Mouse (Mus musculus) retina, postnatal 1 day (tissue): ENCODE measurements around the gene Ugdh.
"Not testable (repeated sequence)": the region's sequence is repeated elsewhere in the genome, so short reads cannot be mapped to it uniquely, and the experiment has no call there.

Experiments used
- DNase-seq: peaks from one replicate; pipeline ENCODE4 v3.0.0-alpha.2; 2012

Gene Ugdh

DNA sequence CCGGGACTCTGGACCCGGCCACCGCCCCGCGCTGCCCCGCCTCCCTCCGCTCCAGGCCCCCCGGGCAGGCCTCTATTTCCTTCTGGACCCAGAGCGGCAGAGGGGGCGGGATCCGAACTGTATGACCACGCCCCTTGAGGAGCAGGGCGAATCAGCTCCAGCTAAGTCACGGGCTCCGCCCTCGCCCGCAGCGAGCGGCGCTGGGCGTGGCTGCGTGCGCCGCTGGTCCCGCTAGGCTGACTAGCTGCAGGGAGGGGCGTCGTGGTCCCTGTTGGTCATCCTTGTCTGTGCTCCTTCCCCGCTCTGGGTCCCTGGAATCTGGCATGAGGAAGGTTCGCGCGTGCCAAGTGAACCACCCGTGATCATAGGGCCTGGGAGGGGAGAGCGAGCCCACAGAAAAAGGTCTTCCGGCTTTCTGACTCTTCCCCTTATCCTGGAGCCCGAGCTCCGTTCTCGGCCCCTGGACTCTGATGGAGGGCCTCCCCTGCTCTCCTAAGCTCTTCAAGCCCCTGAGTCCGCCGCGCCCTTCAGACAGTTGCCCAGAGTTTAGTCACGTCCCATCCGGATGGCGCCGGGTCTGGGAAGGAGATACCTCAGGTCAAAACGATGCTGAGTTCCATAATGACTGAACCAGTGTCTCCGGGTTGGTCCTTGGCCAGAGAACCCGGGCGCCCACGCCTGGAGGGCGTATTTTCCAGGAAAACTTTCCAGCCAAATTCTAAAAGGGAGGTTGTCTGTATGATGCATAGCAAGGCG lies at the start of gene Ugdh:
Ugdh (minus strand) TSS at position 144 of the 756 bp plus-strand sequence.
- peak; percentile 98 for DNase-seq

DNA sequence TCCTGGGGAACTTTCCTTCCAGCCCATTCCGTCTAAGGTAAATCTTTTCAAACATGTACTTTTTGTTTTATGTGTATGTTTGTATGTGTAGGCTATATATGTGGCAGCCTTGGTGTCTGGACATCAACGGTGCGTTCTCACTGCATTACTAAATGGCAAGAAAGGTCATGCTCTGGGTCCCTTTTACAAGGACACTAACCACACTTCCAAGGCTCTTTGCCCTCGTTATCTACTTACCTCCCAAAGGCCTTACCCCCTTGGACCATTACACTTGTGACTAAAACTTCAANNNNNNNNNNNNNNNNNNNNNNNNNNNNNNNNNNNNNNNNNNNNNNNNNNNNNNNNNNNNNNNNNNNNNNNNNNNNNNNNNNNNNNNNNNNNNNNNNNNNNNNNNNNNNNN lies 47.2 kb upstream of the Ugdh start:
- DNase-seq, result no peak

DNA sequence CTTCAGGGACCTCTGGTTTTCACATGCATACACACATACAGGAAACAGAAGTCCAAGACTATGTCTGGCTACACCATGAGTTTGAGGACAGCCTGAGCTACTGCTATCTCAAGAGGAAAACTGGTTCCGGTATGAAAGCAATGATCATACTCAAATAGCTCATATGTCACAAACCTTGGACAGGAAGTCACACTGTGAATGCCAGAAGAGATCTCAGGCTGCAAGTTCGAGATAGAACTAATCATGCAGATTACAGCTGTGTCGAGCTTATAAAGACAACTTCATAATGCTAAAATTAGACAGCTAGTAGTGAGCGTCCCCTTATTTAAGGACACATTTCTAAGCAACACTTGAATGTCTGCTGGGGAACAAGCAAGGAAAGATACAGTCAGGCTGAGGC lies 44.8 kb upstream of the Ugdh start:
- DNase-seq, result no peak

DNA sequence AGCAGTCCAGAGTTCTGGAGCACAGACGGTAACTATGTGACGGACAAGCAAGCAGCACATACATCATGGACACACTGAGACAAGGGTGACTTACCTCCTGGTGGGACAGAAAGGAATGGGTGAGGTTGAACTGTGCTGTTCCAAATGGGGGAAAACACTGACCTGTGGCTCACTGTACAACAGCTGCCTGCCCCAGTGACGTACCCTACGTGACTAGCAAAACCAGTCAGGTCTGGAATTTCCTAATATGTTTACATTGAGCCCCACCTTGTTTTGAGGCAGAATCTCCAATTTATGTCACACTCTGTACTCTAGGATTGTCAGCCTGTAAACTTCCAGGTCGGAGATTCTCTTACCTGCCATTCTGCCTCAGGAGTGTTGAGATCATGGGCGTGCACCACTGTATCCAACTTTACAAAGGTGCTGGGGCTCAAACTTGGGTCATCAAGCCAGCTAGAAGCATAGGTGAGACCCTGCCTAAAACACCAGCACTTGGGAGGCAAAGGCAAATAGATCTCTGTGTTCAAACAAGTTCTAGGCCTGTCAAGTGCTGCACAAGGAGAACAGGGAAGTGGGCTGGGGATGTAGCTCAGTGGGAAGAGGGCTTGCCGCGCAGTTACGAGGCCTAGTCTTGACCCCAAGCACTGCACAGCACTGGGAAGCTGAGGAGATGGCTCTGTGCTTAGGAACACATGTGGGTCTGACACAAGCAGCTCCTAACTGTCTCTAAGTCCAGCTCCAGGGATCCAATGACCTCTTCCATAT lies 44.1 kb upstream of the Ugdh start:
- DNase-seq, result no peak

DNA sequence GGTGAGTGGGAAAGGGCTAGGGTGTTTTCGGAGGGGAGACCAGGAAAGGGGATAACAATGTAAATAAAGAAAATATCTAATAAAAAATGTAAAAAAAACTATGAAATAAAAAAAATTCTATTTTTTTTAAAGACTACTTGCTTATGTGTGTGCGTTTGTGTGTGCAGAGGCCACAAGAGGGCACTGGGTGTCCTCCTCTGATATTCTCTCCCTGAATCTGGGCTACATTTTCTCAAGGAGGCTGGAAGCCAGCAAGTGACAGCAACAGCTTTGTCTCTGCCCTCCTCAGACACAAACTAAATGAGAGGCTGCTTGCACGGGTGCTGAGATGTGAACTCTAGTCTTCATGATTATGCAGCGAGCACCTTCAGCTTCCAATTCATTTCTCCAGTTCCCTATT lies 42.5 kb upstream of the Ugdh start:
- DNase-seq, result peak; percentile 31

DNA sequence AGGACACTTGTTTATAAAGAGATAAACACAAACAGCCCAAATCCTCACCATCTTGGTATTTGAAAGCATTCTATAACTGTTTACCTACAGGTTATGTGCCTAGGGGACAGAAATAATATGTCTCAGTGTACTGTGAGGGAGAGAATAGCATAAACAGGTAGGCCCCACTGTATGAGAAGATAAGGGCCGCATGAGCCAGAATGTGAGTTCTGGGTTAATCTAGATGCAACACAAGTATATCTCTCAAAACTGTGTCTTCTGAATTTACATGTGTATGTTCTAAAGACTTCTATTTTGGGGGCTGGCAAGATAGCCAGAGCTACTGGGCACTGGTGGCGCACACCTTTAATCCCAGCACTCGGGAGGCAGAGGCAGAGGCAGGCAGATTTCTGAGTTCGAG lies 41.0 kb upstream of the Ugdh start:
- DNase-seq, result not testable (repeated sequence)

DNA sequence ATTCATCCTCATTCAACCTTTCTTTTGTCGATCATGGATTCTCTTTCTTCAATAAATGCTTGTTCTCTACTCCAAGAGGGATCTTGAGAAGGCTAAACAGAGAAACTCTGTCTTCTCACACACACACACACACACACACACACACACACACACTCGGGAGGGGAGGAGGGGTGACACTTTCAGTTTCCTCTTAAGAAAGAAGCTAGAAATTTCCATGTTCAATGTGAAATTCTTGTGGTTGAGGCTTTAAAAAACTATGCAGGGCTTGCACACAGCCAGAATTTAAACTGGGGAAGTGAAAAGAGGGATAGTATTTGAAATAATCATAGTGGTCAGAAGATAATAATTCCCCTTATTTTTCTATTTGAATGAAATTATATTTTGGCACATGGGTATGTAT lies 40.1 kb upstream of the Ugdh start:
- DNase-seq, result no peak

DNA sequence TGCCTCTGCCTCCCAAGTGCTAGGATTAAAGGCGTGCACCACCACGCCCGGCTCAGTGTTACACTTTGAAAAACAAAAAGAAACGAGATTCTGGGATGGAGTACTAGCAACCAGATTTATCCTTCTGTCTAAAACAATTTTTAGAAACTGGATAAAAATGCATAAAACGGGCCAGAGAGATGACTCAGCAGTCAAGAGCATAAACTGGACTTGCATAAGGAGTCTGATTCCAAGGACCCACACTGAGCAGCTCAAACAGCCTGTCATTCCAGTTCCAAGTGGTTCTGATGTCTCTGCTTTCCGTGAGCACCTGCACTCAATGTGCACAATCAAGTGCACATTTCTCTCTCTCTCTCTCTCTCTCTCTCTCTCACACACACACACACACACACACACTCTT lies 34.0 kb upstream of the Ugdh start:
- no peak for DNase-seq

DNA sequence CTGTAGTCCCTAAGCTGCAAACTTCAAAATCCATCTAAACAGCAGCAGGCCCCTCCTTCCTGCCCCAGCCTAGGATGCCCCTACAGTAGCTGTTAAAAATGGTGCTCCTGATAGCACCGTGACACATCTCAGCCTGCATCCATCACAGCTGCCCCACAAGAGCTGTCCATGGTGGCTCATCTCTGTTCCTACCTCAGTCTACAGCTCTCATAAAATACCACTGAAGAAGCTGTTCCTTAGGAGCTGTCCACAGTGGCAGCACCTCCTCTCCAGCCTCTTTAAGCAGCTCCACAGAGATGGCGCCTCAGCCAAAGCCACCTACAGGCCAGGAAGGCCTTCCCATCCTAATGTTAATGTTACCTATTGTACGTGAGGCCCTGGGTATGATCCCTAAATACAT lies 31.2 kb upstream of the Ugdh start:
- no peak for DNase-seq

DNA sequence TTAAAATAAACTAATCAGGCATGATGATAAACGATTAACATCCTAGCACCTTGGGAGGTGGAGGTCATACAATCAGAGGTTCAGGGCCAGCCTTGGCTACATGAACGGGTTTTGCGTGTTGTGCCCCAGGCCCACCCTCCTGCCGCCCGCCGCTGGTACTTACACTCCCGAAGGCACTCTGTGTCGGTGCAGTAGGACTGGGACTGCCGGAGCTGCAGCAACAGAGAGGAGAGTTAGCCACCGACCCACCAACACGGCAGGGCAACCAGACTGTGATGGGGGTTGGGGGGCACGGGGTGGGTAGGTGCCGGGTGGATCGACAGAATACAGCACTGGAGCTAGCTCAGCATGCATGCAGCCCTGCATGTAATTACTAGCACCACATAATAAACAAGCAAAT lies 24.6 kb upstream of the Ugdh start:
- DNase-seq, result no peak

DNA sequence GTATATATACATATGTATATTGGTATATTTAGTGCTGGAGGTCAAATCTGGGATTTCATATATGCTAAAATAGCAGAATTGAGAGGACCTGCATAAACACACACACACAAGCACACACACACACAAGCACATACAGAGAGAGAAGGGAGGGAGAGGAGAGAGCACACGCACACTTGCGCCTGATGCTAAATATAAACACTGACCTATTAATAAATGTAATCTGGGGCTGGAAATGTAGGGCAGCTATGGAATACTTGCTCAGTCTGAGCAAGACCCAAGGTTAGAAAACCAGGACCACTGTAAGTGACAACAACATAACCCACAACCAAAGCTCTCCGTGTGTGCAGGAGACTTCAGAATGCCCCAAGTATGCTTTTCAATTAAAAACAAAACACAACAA lies 23.7 kb upstream of the Ugdh start:
- no peak for DNase-seq

DNA sequence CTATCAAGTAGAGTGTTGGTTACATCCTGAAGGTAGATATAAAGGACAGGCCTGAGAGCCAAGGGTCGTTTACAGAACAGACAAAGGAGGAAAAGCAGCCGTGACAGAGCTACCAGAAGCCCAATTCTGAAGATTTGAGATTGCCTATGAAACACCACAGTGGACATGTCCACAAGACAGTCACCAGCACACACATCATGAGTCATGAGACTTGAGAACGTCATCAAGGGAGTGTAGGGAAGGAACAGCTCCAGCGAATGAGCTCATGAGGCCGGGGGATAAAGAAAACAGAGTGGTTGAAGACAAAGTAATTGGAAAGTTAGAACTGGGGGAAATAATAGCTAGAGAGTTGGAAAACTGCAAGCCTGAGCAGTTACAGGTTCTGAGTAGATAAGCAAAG lies 22.1 kb upstream of the Ugdh start:
- DNase-seq, result no peak

DNA sequence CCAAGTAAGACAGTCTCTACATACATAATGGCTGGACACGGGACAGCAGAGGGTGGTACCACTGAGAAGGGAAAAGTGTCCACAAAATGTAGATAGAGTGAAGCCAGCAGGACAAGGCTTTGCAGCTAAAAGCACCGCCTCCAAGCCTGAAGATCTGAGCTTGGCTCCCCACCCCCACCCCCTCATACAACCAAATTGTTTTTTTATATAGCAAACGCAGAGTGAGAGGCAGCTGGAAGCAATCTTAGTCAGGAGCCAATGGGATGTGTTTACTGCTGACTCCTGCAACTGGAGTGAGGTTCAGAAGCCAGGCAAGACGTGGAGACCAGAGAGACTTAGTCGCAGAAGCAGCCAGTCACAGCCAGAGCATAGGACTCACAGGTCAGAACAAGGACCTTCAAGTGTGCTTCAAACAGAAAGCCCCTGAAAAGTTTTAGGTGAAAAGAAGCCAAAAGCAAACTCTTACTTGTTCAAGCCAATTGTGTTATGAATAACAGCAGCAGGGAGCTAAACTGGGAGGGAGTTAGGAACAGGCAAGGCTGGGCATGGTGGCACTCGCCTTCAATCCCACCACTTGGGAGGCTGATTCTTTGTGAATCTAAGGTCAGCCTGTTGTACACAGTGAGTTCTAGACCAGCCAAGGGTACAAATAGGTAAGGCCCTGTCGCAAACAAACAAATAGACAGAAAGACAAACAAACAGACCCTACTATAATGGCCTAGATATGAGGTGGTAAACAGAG lies 21.5 kb upstream of the Ugdh start:
- no peak for DNase-seq

DNA sequence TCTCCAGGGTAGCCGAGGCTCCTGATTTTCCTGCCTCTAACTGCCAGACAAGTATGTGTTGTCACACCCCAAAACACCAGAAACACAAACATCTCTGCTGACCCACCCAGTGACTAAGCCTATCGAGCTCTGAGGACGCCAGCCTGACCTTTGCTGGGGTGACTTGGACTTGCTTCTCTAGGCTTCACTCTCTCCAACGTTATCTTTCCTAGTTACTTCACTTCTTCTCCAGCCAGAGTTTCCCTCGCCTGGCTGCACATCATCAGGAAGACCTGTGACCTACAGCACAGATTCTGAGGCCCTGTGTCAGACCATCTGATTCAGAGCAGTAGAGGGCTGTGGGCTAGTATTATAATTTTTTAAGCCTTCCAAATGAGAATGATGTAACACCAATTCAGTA lies 19.0 kb upstream of the Ugdh start:
- no peak for DNase-seq

DNA sequence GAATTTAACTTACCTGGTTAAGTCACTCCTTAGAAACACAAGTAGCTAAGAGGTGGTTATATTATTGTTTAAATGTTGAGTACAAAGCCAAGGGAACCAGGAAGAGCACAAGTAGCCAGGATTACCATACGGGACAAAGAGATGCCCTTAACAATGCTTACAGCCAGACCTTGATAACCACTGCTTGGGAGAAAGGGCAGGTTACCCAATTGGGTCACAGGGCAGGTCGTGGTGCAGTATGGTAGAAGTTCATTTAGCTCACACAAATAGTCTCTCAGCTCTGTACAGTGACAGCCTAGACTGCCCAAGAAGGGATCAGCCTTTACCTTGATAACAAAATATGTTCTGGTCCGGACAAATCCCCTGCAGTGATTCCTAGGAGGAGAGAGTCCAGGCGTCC lies 13.2 kb upstream of the Ugdh start:
- DNase-seq, result no peak

DNA sequence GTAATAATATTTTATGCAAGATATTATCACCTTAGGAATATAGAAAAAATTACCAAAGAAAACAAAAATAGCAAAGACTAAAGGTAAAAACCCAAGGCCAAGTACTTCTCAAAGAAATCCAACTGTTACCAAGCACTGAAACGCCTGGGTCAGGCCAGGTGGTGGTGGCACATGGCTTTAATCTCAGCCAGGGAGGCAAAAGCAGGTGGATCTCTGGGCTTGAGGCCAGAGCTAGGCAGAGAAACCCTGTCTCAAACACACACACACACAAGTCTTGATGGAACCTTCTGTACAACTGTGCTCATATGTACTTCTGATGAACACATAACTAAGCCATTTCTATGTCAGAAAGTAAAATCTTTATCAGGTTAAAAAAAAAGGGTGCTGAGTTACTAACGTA lies 12.1 kb upstream of the Ugdh start:
- no peak for DNase-seq

DNA sequence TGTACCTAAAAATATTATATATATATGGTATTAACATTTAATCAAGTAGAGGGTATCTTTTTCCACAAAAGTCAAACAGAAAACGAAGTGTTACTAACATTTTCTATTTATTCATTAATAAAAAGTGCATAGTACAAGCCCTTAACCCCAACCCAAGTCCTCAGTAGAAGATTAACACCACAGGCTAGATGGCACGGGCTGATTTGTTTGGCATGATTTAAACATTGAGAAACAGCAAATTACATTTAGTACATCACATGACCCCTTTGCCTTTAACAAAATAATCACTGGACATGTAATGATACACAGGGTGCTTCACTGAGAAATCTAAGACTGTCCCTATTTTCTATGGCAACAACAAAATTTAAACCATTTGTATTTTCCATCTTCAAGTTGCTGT lies 11.0 kb upstream of the Ugdh start:
- no peak for DNase-seq

DNA sequence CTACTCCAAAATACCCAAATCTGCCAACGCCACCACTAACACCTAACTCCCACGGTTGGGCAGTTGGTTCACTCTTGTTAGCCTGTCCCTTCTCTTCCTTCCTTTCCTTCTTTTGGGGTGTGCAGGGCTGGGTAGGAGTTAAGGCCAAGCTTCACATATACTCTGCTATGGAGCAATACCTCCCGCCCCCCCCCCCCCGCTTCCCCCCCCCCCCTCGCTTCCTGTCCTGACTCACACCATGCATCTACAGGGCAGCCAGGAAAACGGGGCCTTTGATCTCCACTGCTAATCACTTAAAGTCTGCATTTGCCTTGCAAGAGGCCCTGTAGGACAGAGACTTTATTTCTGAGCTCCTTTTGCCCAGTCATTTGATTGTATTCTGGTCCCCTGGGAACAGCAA lies 9.2 kb upstream of the Ugdh start:
- no peak for DNase-seq

DNA sequence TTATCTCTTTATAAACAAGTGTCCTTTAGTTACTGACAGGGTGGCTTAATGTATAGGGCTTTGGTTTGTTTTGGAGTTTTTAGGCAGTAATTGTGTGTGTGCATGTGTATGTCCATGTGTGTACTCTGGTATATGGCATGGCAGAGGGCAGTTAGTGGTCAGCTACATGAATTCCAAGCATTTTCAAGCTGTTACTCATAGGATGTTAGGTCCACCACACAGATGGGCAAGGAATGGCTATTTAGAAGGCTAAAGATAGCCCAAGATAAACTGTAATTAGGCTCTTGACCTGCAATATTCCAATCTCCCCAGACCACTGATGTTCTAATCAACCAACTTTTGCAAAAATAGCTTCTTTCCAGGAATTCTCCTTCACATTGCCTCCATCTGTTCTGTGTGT lies 2.3 kb upstream of the Ugdh start:
- no peak for DNase-seq

DNA sequence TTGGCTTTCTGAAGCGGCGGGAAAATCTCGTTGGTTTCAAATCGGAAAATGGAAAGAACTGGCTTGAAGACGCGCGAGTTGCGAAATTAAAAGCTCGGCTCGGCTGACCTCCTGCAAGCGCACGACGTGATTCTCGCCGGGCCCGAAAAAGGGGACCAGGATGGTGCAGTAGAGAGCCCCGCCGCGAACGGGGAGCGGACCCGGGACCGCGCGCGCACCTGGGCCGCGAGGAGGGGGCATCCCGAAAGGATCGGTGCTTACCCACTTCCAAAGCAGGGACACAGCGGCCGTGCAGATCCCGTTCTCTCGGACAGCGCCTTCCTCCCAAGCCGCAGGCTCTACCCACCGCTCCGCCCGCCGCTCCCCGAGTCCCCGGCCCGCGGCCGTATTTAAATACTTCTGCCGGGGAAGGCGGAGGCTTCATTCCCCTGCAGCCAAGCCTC lies 365 bp downstream of the Ugdh start:
- no peak for DNase-seq

DNA sequence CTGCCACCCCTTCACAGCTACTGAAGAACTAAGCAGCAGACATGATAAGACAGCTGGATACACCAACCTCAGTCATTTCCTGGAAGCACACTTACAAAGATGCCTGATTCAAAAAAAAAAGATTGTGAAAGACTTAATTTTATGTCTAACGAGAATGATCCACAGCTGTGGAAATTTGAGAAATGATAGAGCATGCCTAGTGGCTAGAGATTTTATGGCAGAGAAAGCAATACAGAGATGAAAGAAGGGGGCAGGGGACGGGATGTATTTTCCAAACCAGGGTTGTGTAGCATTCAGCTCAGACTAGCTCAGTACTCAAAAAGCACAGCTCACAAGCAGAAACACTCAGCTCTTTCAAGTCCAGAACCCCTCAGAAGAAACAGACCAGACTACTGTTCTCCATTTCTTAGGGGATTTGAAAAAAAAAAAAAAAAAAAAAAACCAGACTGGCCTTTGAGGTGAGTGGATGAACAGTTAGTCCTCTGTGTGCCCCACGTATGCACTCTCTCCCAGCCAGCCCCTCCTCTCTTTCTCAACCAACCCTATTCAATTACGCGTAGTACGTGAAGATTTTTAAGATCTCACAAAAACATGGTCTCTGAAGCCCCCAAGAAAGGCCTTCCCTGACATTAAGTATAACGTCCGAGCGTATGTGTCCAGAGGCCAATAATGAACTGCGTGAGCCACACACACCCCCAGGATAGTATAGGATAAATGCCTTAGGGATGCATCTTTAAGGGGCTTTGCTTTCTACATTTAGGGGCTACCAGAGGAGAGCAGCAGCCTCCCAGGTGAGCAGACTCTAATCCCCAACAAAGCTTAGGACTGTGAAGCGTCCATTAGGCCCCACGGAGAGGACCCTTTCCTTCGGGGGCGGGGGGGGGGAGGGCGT lies 1.0 kb downstream of the Ugdh start:
- DNase-seq, result peak; percentile 30

DNA sequence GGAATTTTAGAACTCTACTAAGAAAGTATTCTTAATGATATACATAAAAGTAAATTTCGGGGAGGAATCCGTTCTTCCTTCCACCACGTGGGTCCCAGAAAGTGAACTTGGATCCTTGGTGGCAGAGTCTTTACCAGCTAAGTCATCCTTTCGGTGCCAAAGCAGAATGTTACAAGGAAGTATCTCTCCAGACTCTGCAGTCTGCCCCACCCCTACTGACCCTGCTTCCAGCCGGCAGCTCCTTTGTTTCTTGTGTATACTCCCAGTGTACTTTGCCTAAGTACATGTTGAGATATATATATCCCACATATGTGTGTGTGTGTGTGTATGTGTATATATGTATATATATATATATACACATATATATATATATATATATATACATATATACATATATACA lies 6.3 kb downstream of the Ugdh start:
- no peak for DNase-seq

DNA sequence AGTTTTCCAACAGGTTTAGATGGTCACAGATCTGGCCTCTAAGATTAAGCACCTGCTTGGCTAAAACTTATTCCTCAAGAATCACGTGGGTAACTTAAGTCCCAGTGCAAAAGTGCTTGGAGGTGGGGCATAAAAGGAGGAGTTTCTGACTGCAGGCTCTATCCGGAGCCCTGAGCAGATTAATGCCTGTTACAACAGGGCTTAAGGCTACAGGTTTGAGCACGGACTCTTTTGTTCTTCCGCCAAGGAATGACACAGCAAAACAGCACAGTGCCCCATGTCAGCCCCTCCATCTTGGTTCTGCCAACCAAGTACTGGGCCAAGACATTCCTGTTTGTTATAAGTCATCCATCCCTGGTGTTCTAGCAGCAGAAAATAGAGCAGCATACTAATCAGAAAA lies 7.4 kb downstream of the Ugdh start:
- DNase-seq, result peak; percentile 12
